Mouse (Mus musculus): Measurements from ENCODE around the gene Evc2. TPM values are rescaled to one million over a fixed set of nuclear protein-coding genes. Genes with fewer than 3 reads are reported as not detected.

The Evc2 gene
- polyA plus RNA-seq, 1 experiment from 2014 or later = 5.0 TPM

DNA sequence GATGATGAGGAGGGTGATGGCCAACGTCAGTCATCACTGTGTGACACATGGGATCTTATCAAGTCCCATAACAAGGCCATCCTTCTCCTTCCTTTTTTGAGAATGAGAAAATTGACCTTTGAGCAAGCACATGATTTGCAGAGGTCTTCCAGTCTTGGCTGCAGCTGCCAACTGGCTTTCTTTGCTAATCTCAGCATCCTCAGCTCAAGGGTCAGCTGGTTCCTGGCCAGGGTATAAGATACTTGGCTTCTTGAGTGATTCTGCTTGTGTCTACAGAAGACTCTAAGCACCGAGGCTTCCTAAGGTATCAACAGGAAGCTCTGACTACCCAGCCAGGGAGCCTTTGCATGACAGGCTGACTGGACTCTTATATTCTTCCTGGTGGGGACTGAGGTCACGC, 109.2 kb downstream of the Evc2 start:
- Histone ChIP-seq H3K9me3 (replicated peaks; ENCODE audit: control insufficient read depth, low read length, poor library complexity, severe bottlenecking) (no peaks in the 10 kb centered on the region; the same call in 1 of the 2 replicates), H3K27ac (ENCODE audit: low read length) (no peak overlapping the region), H3K27me3 (ENCODE audit: control insufficient read depth, insufficient read depth, low read depth, low read length) (no peaks in the 10 kb centered on the region), H3K4me1 (ENCODE audit: control insufficient read depth, insufficient read depth, low read length) (no peaks in the 10 kb centered on the region), H3K9ac (ENCODE audit: low read depth, low read length) (no peak overlapping the region), H3K4me3 (ENCODE audit: low read depth, low read length) (no peak overlapping the region), H3K4me2 (ENCODE audit: low read length) (no peak overlapping the region), H3K36me3 (ENCODE audit: control insufficient read depth, insufficient read depth, low read length) (no peaks in the 10 kb centered on the region)
- ATAC-seq = no peak
- 85% methylated on average over 3 of the region's 3 CpGs for WGBS

DNA sequence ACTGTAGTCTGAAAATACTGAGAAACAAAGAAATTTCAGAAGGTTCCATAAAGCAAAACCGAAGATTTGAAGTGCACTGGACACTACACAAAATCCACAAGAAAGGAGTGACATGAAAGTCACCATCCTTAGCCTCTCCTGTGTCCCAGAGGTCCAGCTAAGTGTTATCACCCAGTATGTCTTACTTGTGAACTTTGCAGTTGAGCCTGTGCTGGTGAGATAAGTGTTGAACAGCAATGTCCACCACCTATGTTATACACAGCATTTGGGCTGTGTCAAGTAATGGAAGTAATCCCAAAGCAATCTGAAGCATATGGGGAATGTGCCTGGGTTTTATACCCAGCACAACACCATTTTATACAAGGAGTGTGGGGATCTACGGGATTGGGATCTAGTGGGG, 118.3 kb downstream of the Evc2 start:
- WGBS = 66% methylated on average over 2 of the region's 2 CpGs
- ATAC-seq = no peak
- H3K4me2 ChIP-seq (ENCODE audit: low read length) = no peak overlapping the region
- H3K9me3 ChIP-seq (replicated peaks; ENCODE audit: control insufficient read depth, low read length, poor library complexity, severe bottlenecking) = 0 out of 2 replicates have a peak, but pooled peaks cover 3% of the 10 kb centered on the region
- H3K27ac ChIP-seq (ENCODE audit: low read length) = no peak overlapping the region
- H3K9ac ChIP-seq (ENCODE audit: low read depth, low read length) = no peak overlapping the region
- H3K4me3 ChIP-seq (ENCODE audit: low read depth, low read length) = no peak overlapping the region
- H3K27me3 ChIP-seq (ENCODE audit: control insufficient read depth, insufficient read depth, low read depth, low read length) = no peaks in the 10 kb centered on the region
- H3K36me3 ChIP-seq (ENCODE audit: control insufficient read depth, insufficient read depth, low read length) = peaks cover 15% of the 10 kb centered on the region
- no peaks in the 10 kb centered on the region for H3K4me1 ChIP-seq (ENCODE audit: control insufficient read depth, insufficient read depth, low read length)

GRCm38 (mm10) chr5:37457191-37457590, 118.9 kb downstream of the Evc2 start:
- WGBS = 78% methylated on average over 5 of the region's 5 CpGs
- Histone ChIP-seq H3K27ac (ENCODE audit: low read length) (no peak overlapping the region), H3K9me3 (replicated peaks; ENCODE audit: control insufficient read depth, low read length, poor library complexity, severe bottlenecking) (0 out of 2 replicates have a peak, but pooled peaks cover 3% of the 10 kb centered on the region), H3K4me2 (ENCODE audit: low read length) (no peak overlapping the region), H3K4me1 (ENCODE audit: control insufficient read depth, insufficient read depth, low read length) (no peaks in the 10 kb centered on the region), H3K4me3 (ENCODE audit: low read depth, low read length) (no peak overlapping the region), H3K36me3 (ENCODE audit: control insufficient read depth, insufficient read depth, low read length) (peaks cover 15% of the 10 kb centered on the region), H3K9ac (ENCODE audit: low read depth, low read length) (no peak overlapping the region), H3K27me3 (ENCODE audit: control insufficient read depth, insufficient read depth, low read depth, low read length) (no peaks in the 10 kb centered on the region)
- ATAC-seq = no peak

DNA sequence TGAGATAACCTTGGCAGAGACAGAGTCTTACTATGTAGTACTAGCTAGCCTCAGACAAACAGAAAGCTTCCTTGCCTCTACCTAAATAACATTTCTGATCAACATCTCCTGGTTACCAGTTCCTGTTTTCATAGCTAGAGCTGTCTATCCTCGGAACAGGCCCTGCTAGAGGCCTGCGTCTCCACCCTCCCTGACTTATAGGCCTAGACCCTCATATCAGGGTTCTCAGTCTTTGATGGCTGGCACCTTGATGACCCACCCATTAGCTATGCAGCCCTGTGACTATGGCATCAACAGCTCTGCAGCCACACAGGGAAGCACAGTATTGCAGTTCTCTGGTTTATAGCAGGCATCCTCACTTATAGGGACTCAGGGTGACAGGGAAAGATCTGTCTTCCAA, 119.5 kb downstream of the Evc2 start:
- no peaks in the 10 kb centered on the region for H3K27me3 ChIP-seq (ENCODE audit: control insufficient read depth, insufficient read depth, low read depth, low read length)
- ATAC-seq = no peak
- H3K27ac ChIP-seq (ENCODE audit: low read length) = no peak overlapping the region
- H3K9ac ChIP-seq (ENCODE audit: low read depth, low read length) = no peak overlapping the region
- H3K9me3 ChIP-seq (replicated peaks; ENCODE audit: control insufficient read depth, low read length, poor library complexity, severe bottlenecking) = 0 out of 2 replicates have a peak, but pooled peaks cover 3% of the 10 kb centered on the region
- H3K4me1 ChIP-seq (ENCODE audit: control insufficient read depth, insufficient read depth, low read length) = no peaks in the 10 kb centered on the region
- H3K4me3 ChIP-seq (ENCODE audit: low read depth, low read length) = no peak overlapping the region
- H3K36me3 ChIP-seq (ENCODE audit: control insufficient read depth, insufficient read depth, low read length) = peaks cover 15% of the 10 kb centered on the region
- 97% methylated on average over 2 of the region's 2 CpGs for WGBS
- H3K4me2 ChIP-seq (ENCODE audit: low read length) = no peak overlapping the region

DNA sequence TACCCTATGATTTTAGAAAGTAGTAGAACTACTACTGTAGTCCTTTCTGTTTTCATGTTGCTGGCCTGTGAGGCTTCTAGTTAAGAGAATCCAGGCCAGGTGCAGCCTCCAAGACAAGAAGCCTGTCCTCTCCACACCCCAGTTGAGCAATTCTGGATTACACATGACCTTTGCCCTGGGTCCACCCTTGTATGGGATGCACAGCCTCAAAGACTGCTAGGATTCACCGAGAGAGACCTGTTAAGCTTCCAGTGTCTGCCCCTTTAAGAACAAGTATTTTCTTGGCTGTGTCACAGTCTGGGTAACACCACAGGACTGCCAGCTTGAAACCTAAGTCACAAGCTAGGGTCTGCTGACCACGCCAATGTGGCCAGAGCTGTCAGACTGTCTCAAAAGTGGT, 119.9 kb downstream of the Evc2 start:
- Histone ChIP-seq H3K4me1 (ENCODE audit: control insufficient read depth, insufficient read depth, low read length) (no peaks in the 10 kb centered on the region), H3K9ac (ENCODE audit: low read depth, low read length) (no peak overlapping the region), H3K27ac (ENCODE audit: low read length) (no peak overlapping the region), H3K27me3 (ENCODE audit: control insufficient read depth, insufficient read depth, low read depth, low read length) (no peaks in the 10 kb centered on the region), H3K4me3 (ENCODE audit: low read depth, low read length) (no peak overlapping the region), H3K4me2 (ENCODE audit: low read length) (no peak overlapping the region), H3K36me3 (ENCODE audit: control insufficient read depth, insufficient read depth, low read length) (peaks cover 15% of the 10 kb centered on the region), H3K9me3 (replicated peaks; ENCODE audit: control insufficient read depth, low read length, poor library complexity, severe bottlenecking) (0 out of 2 replicates have a peak, but pooled peaks cover 3% of the 10 kb centered on the region)
- ATAC-seq = no peak
- 63% methylated on average over 2 of the region's 2 CpGs for WGBS

DNA sequence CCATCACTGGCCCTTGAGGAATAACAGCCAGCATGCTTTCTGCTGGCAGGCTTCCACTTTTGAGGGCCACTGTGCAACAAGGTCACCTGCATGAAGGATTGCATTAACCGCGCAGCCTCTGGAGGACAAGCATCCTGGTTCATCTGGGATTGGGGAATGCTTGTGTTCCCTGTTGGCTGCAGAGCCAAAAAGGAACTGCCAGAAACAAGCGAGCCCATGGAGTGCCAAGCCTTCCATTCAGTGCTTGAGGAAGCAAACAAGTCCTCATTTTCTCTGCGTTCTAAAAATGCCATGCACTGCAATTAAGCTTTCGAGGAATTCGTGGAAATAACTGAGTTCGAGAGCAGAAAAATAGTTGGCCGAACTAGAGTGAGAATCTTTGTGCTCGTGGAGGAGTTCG, 127.2 kb downstream of the Evc2 start:
- H3K27ac ChIP-seq (ENCODE audit: low read length) = no peak overlapping the region
- H3K9ac ChIP-seq (ENCODE audit: low read depth, low read length) = no peak overlapping the region
- 90% methylated on average over 10 of the region's 10 CpGs for WGBS
- H3K4me2 ChIP-seq (ENCODE audit: low read length) = no peak overlapping the region
- no peaks in the 10 kb centered on the region for H3K9me3 ChIP-seq (replicated peaks; ENCODE audit: control insufficient read depth, low read length, poor library complexity, severe bottlenecking)
- H3K27me3 ChIP-seq (ENCODE audit: control insufficient read depth, insufficient read depth, low read depth, low read length) = no peaks in the 10 kb centered on the region
- no peaks in the 10 kb centered on the region for H3K4me1 ChIP-seq (ENCODE audit: control insufficient read depth, insufficient read depth, low read length)
- H3K36me3 ChIP-seq (ENCODE audit: control insufficient read depth, insufficient read depth, low read length) = no peaks in the 10 kb centered on the region
- ATAC-seq = no peak
- no peak overlapping the region for H3K4me3 ChIP-seq (ENCODE audit: low read depth, low read length)

- ATAC-seq = no peak
- 95% methylated on average over 2 of the region's 2 CpGs for WGBS
These were observed 129.3 kb downstream of the Evc2 start for GRCm38 (mm10) chr5:37467646-37468045.

DNA sequence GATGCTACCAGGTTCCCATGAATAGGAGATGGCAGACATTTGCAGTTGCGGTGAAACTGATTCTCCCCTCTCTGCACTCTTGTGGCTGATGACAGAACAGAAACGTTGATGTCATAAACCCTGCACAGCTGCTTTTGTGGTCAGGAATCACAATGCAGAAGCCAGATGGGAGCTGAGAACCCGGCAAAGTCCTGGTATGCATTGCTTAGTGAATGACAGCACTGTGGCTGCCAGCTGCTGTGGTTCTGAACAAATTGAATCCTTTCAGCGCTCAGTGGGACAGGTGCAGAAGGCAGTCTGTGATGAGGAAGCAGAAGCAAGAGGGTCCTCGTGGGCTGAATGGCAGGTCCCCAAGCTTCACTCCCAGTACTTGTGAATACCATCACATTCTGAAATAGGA, 130.7 kb downstream of the Evc2 start:
- no peak overlapping the region for H3K4me3 ChIP-seq (ENCODE audit: low read depth, low read length)
- 66% methylated on average over 5 of the region's 5 CpGs for WGBS
- no peaks in the 10 kb centered on the region; the same call in 1 of the 2 replicates for H3K9me3 ChIP-seq (replicated peaks; ENCODE audit: control insufficient read depth, low read length, poor library complexity, severe bottlenecking)
- no peaks in the 10 kb centered on the region for H3K27me3 ChIP-seq (ENCODE audit: control insufficient read depth, insufficient read depth, low read depth, low read length)
- H3K4me2 ChIP-seq (ENCODE audit: low read length) = no peak overlapping the region
- H3K27ac ChIP-seq (ENCODE audit: low read length) = no peak overlapping the region
- no peak overlapping the region for H3K9ac ChIP-seq (ENCODE audit: low read depth, low read length)
- no peaks in the 10 kb centered on the region for H3K36me3 ChIP-seq (ENCODE audit: control insufficient read depth, insufficient read depth, low read length)
- no peaks in the 10 kb centered on the region for H3K4me1 ChIP-seq (ENCODE audit: control insufficient read depth, insufficient read depth, low read length)
- no peak for ATAC-seq

More at GRCm38 (mm10) chr5:37467646-37468045, 129.3 kb downstream of the Evc2 start:
- Histone ChIP-seq H3K9ac (ENCODE audit: low read depth, low read length) (no peak overlapping the region), H3K27me3 (ENCODE audit: control insufficient read depth, insufficient read depth, low read depth, low read length) (no peaks in the 10 kb centered on the region), H3K36me3 (ENCODE audit: control insufficient read depth, insufficient read depth, low read length) (no peaks in the 10 kb centered on the region), H3K4me3 (ENCODE audit: low read depth, low read length) (no peak overlapping the region), H3K4me1 (ENCODE audit: control insufficient read depth, insufficient read depth, low read length) (no peaks in the 10 kb centered on the region), H3K27ac (ENCODE audit: low read length) (no peak overlapping the region), H3K9me3 (replicated peaks; ENCODE audit: control insufficient read depth, low read length, poor library complexity, severe bottlenecking) (no peaks in the 10 kb centered on the region; the same call in 1 of the 2 replicates), H3K4me2 (ENCODE audit: low read length) (no peak overlapping the region)

DNA sequence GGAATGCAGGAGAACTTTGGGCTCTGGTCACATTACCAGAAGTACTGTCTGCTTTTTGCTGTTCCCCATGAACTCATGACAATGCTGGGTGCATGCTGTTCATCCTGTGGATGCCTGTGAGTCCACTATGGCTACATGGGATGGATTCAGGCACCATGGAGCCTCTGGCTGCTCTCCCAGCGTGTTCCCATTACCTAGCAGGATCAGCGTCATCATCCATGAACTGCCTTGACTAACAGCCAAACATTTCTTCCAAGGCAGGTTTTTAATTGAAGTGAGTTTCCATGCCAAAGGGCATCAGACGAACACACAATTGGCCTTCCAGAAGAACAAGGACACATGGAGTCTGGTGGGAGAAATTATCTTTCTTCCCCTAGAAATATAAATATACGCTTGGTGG, 133.3 kb downstream of the Evc2 start:
- Histone ChIP-seq H3K4me1 (ENCODE audit: control insufficient read depth, insufficient read depth, low read length) (no peaks in the 10 kb centered on the region), H3K27me3 (ENCODE audit: control insufficient read depth, insufficient read depth, low read depth, low read length) (no peaks in the 10 kb centered on the region), H3K27ac (ENCODE audit: low read length) (no peak overlapping the region), H3K4me2 (ENCODE audit: low read length) (no peak overlapping the region), H3K9ac (ENCODE audit: low read depth, low read length) (no peak overlapping the region), H3K9me3 (replicated peaks; ENCODE audit: control insufficient read depth, low read length, poor library complexity, severe bottlenecking) (no peaks in the 10 kb centered on the region; the same call in 1 of the 2 replicates), H3K4me3 (ENCODE audit: low read depth, low read length) (no peak overlapping the region), H3K36me3 (ENCODE audit: control insufficient read depth, insufficient read depth, low read length) (no peaks in the 10 kb centered on the region)
- 78% methylated on average over 4 of the region's 4 CpGs for WGBS
- ATAC-seq = no peak
